Mouse (Mus musculus) stomach, postnatal 0 days (tissue): ENCODE results near the gene Elp4. TPM values are rescaled to one million over a fixed set of nuclear protein-coding genes. Genes with fewer than 3 reads are reported as not detected.

Experiments used
- ATAC-seq: fragments of 200-750 bp; cut with Nextera tagmentation; 2 replicates; pipeline ENCODE4 v1.8.0; 2017; ENCODE audit not compliant: low FRiP score, low TSS enrichment
- DNase-seq: peaks from one replicate; pipeline ENCODE4 v3.0.0-alpha.2; 2016; ENCODE audit warnings: low spot score
- H3K27ac ChIP-seq: fragments of 300-500 bp; sonication (generic); replicated peaks from 2 replicates; pipeline ENCODE4 v1.5.1; 2014; ENCODE audit warnings: mild to moderate bottlenecking, control low read depth
- H3K27me3 ChIP-seq: fragments of 300-500 bp; sonication (generic); 2 replicates; pipeline ENCODE4 v1.6.1; 2014; ENCODE audit warnings: low read length; ENCODE audit not compliant: control insufficient read depth, insufficient read depth
- H3K36me3 ChIP-seq: fragments of 300-500 bp; sonication (generic); 2 replicates; pipeline ENCODE4 v1.6.1; 2014; ENCODE audit warnings: low read length, mixed read lengths; ENCODE audit not compliant: control insufficient read depth, insufficient read depth
- H3K4me1 ChIP-seq: fragments of 300-500 bp; sonication (generic); replicated peaks from 2 replicates; pipeline ENCODE4 v1.6.1; 2014; ENCODE audit warnings: antibody characterized with exemption; ENCODE audit not compliant: control insufficient read depth, insufficient read depth
- H3K4me2 ChIP-seq: fragments of 300-500 bp; sonication (generic); replicated peaks from 2 replicates; pipeline ENCODE4 v1.6.1; 2014; ENCODE audit warnings: low read depth, mild to moderate bottlenecking, control low read depth, moderate library complexity
- H3K4me3 ChIP-seq: fragments of 300-500 bp; sonication (generic); 2 replicates; pipeline ENCODE4 v1.5.1; 2014; ENCODE audit warnings: low read depth, low read length, control low read depth
- H3K9ac ChIP-seq: fragments of 300-500 bp; sonication (generic); 2 replicates; pipeline ENCODE4 v1.6.1; 2014; ENCODE audit warnings: mild to moderate bottlenecking, low read length, control low read depth, mixed read lengths
- H3K9me3 ChIP-seq: fragments of 300-500 bp; sonication (generic); 2 replicates; pipeline ENCODE4 v1.6.1; 2016; ENCODE audit warnings: low read length; ENCODE audit not compliant: control insufficient read depth
- CTCF ChIP-seq: IDR thresholded peaks from 2 replicates; pipeline ENCODE4 v1.5.1; 2016; ENCODE audit warnings: antibody characterized with exemption, low read depth, mild to moderate bottlenecking, moderate library complexity
- EP300 ChIP-seq: optimal IDR thresholded peaks from 2 replicates; pipeline ENCODE3; 2016; ENCODE audit warnings: antibody characterized with exemption
- WGBS: fragments of 180-500 bp; shearing (Covaris S2); extraction: QIAGEN DNeasy Blood & Tissue Kit; methylation state at CpG from one replicate; pipeline ENCODE4 v1.1.7; 2014; 5-methylcytosine and 5-hydroxymethylcytosine counted together
- polyA plus RNA-seq: library from polyadenylated mRNA; unstranded; fragments of >200 nt; fragmentation: Nextera tagmentation; extraction: Ambion mirVana; gene quantifications from 2 replicates; pipeline ENCODE4 v1.2.1, GENCODE M21; 2015

Elp4 gene
- polyA plus RNA-seq, 1 experiment from 2014 or later = 14.0 TPM

DNA sequence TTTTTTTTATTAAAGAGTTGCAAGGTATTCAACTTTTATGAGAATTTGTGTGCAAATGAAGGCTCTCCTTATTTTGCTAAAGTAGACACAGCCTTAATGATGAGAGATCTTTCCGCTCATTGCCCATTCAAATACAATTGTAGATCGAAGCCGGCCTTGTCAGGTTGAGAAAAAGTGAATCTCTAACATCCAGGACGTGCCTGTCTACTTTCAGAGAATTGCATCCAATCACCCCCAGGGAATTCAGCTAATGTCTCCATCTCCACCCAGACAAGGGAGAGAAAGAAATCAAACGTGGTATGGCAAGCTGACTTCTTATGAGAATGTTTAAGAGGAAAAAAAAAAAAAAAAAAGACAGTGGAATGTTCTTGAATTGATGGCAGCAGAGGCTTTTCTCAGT is 239.4 kb downstream of the Elp4 start:
- H3K4me2 ChIP-seq = no peak overlapping the region
- no peak overlapping the region for H3K9ac ChIP-seq
- no peaks in the 10 kb centered on the region for H3K4me1 ChIP-seq
- H3K9me3 ChIP-seq = no peaks in the 10 kb centered on the region
- TF ChIP-seq EP300 (no peak), CTCF (no peak)
- ATAC-seq (no peak), DNase-seq (no peak)
- peaks cover 42% of the 10 kb centered on the region for H3K27me3 ChIP-seq
- no peaks in the 10 kb centered on the region for H3K36me3 ChIP-seq
- H3K4me3 ChIP-seq = no peak overlapping the region
- 11% methylated on average over 5 of the region's 5 CpGs for WGBS
- no peak overlapping the region for H3K27ac ChIP-seq

DNA sequence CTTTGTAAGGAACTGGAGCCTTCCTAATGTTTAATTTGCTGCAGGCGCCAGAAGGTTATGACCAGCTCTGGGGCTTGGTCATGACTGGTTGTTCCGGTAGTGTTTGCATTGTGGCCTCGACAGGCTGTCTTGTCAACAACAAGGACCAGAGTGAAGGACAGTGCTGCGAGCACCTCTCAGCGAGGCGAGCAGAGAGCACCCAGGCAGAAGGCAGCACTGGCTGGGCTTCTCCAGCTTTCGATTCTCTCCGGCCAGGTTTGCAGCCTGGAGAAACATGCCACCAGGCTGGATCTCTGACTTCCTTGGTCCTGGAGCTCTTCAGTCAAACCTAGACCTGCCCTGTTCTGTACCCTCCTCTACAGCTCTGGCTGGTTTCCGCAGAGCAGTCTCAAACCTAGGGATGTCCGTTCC is 241.3 kb downstream of the Elp4 start:
- no peak overlapping the region for H3K4me3 ChIP-seq
- no peaks in the 10 kb centered on the region for H3K9me3 ChIP-seq
- no peak overlapping the region for H3K27ac ChIP-seq
- H3K4me2 ChIP-seq = no peak overlapping the region
- H3K27me3 ChIP-seq = peaks cover 37% of the 10 kb centered on the region; the same call in 1 of the 2 replicates
- DNase-seq (no peak), ATAC-seq (no peak)
- no peaks in the 10 kb centered on the region for H3K36me3 ChIP-seq
- WGBS = 3% methylated on average over 10 of the region's 10 CpGs
- no peak overlapping the region for H3K9ac ChIP-seq
- no peaks in the 10 kb centered on the region for H3K4me1 ChIP-seq
- TF ChIP-seq CTCF (no peak), EP300 (no peak)

DNA sequence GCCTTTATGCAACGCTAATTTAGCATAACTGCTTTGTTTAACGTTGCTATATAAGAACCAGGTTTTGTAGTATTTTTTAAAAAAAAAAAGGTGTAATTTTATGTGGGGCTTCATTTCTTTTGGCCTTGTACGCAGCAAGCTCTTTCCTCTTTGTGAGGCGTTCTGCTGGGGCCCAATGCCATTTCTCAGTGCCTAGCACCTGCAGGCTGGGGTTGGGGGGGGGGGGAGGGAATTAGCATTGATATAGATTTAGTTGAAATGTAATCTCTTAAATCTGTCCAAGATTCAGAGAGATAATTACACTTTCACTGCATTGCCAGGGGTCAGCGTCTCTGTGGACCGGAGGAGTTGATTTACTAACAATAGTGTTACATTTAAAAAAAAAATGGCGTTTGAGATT is 241.8 kb downstream of the Elp4 start:
- DNase-seq (no peak), ATAC-seq (no peak)
- H3K27me3 ChIP-seq = peaks cover 37% of the 10 kb centered on the region; the same call in 1 of the 2 replicates
- H3K9ac ChIP-seq = no peak overlapping the region
- no peak for TF ChIP-seq EP300
- no peak for TF ChIP-seq CTCF
- no peak overlapping the region for H3K27ac ChIP-seq
- H3K36me3 ChIP-seq = no peaks in the 10 kb centered on the region
- no peak overlapping the region for H3K4me3 ChIP-seq
- H3K4me1 ChIP-seq = no peaks in the 10 kb centered on the region
- H3K4me2 ChIP-seq = no peak overlapping the region
- WGBS = 5% methylated on average over 7 of the region's 7 CpGs
- no peaks in the 10 kb centered on the region for H3K9me3 ChIP-seq

DNA sequence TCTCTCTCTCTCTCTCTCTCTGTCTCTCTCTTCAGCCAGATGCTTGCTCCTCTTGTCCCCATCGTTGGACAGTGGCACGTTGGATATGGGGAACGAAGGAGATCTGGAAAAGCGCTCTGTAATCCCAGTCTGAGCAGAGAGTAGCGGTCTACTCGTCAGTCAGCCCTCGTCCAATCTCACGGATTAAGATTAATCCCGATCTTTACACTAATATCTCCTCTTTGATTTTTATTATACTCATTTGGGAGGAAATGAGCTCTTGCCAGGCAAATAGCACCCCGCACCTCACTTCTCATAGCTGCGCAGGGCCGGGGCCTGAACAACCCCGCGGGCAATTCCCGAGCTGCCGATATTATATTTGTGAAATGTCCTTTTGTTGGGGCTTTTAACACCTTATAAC is 242.2 kb downstream of the Elp4 start:
- H3K4me1 ChIP-seq = no peaks in the 10 kb centered on the region
- H3K4me3 ChIP-seq = no peak overlapping the region
- no peaks in the 10 kb centered on the region for H3K36me3 ChIP-seq
- 7% methylated on average over 16 of the region's 16 CpGs for WGBS
- no peak for DNase-seq
- no peak overlapping the region for H3K9ac ChIP-seq
- H3K4me2 ChIP-seq = no peak overlapping the region
- H3K9me3 ChIP-seq = no peaks in the 10 kb centered on the region
- TF ChIP-seq CTCF = no peak
- TF ChIP-seq EP300 = no peak
- no peak for ATAC-seq
- H3K27me3 ChIP-seq = peaks cover 34% of the 10 kb centered on the region; the same call in 1 of the 2 replicates
- H3K27ac ChIP-seq = no peak overlapping the region

DNA sequence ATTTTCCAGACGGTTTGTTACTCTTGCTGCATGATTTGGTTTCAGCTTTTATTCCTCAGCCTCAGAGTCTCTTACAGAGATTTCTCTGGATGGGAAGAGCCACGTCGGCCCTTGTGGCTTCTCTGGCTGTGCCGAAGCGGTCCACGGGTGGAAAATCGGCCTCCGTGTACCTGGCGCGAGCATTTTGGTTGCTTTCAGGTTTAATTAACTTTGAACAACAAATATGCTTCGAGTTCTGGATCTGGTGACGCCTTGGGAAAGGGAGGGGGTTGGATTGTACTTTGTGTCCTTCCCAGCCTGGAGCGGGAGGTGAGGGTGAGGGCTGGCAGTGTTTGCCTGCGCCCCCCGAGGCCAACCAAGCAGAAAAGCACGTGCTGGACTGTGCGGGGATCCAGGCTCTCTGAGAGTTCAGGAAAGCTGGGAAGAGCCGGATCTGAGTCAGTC is 242.7 kb downstream of the Elp4 start:
- Histone ChIP-seq H3K36me3 (no peaks in the 10 kb centered on the region), H3K4me2 (no peak overlapping the region), H3K9me3 (no peaks in the 10 kb centered on the region), H3K4me1 (no peaks in the 10 kb centered on the region), H3K27ac (no peak overlapping the region), H3K27me3 (peaks cover 32% of the 10 kb centered on the region; the same call in 1 of the 2 replicates), H3K4me3 (no peak overlapping the region), H3K9ac (no peak overlapping the region)
- TF ChIP-seq EP300 (no peak), CTCF (no peak)
- no peak for ATAC-seq
- 2% methylated on average over 18 of the region's 18 CpGs for WGBS
- no peak for DNase-seq

DNA sequence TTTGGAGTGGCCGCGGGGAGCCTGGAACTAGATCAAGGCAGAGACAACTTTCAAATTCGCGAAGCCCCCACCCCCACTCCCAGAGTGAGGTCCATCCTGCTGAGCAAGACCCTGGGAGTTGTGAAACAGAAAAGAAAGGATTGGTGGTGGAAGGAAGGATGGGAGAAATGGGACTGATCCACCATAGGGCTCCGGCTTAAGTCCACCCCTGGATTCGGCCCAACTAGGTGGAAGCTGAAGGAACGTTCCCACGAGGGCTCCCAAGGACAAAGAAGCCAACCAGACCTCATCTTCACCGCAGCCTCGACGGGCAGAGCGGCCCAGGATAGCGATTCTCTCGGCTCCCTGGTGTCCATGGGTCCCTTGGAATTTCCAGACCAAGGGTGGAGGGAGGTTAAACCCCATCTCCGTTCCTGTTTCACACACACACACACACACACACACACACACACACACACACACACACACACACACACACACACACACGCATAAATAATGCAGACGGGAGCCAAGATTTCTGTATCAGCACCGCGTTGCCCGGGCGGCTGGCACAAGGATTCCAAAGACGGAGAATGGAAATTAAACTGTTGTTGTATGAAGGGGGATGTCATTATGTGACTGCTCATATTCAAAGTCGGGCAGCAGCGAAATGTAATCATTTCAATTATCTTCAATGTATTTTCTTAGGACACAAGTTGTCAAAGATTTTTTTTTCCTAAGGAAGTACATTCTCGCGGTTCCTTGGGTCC is 243.3 kb downstream of the Elp4 start:
- DNase-seq (no peak), ATAC-seq (no peak)
- H3K4me3 ChIP-seq = no peak overlapping the region
- no peaks in the 10 kb centered on the region for H3K9me3 ChIP-seq
- H3K27ac ChIP-seq = no peak overlapping the region
- no peak for TF ChIP-seq EP300
- no peak for TF ChIP-seq CTCF
- H3K36me3 ChIP-seq = no peaks in the 10 kb centered on the region
- no peak overlapping the region for H3K9ac ChIP-seq
- WGBS = 3% methylated on average over 26 of the region's 26 CpGs
- no peaks in the 10 kb centered on the region for H3K4me1 ChIP-seq
- H3K27me3 ChIP-seq = peaks cover 26% of the 10 kb centered on the region; the same call in 1 of the 2 replicates
- no peak overlapping the region for H3K4me2 ChIP-seq
